Mouse (Mus musculus) liver, postnatal 0 days (tissue): ENCODE measurements around the gene Pgs1. TPM values are rescaled to one million over a fixed set of nuclear protein-coding genes. Genes with fewer than 3 reads are reported as not detected.

Source experiments
- ATAC-seq: fragments of 200-750 bp; cut with Nextera tagmentation; 2 replicates; pipeline ENCODE4 v1.8.0; 2017; ENCODE audit warnings: mild to moderate bottlenecking, moderate library complexity
- DNase-seq: peaks from one replicate; pipeline ENCODE4 v3.0.0-alpha.2; 2016
- H3K27ac ChIP-seq: fragments of 300-500 bp; sonication (generic); 2 replicates; pipeline ENCODE4 v1.5.1; 2014; ENCODE audit warnings: antibody characterized with exemption, moderate library complexity, mild to moderate bottlenecking, low read depth
- H3K27me3 ChIP-seq: fragments of 300-500 bp; sonication (generic); 2 replicates; pipeline ENCODE4 v1.6.1; 2014; ENCODE audit warnings: low read length, control low read depth, mixed read lengths; ENCODE audit not compliant: insufficient read depth
- H3K36me3 ChIP-seq: fragments of 300-500 bp; sonication (generic); replicated peaks from 2 replicates; pipeline ENCODE4 v1.6.1; 2014; ENCODE audit warnings: mild to moderate bottlenecking, control low read depth, low read length, moderate library complexity, mixed read lengths; ENCODE audit not compliant: insufficient read depth
- H3K4me1 ChIP-seq: fragments of 300-500 bp; sonication (generic); 2 replicates; pipeline ENCODE4 v1.6.1; 2014; ENCODE audit warnings: antibody characterized with exemption, mild to moderate bottlenecking, control low read depth; ENCODE audit not compliant: insufficient read depth
- H3K4me2 ChIP-seq: fragments of 300-500 bp; sonication (generic); 2 replicates; pipeline ENCODE4 v1.6.1; 2014; ENCODE audit warnings: low read depth, mild to moderate bottlenecking, low read length, moderate library complexity, mixed read lengths
- H3K4me3 ChIP-seq: fragments of 300-500 bp; sonication (generic); 2 replicates; pipeline ENCODE4 v1.5.1; 2014; ENCODE audit warnings: low read depth, low read length
- H3K9ac ChIP-seq: fragments of 300-500 bp; sonication (generic); replicated peaks from 2 replicates; pipeline ENCODE4 v1.6.1; 2014; ENCODE audit warnings: mild to moderate bottlenecking, moderate library complexity
- H3K9me3 ChIP-seq: fragments of 300-500 bp; sonication (generic); 2 replicates; pipeline ENCODE4 v1.6.1; 2016; ENCODE audit warnings: mild to moderate bottlenecking, control low read depth, low read length, mixed read lengths
- CTCF ChIP-seq: sonication (generic); IDR thresholded peaks from 2 replicates; pipeline ENCODE4 v1.5.1; 2016; ENCODE audit warnings: antibody characterized with exemption, low read depth
- EP300 ChIP-seq: IDR thresholded peaks from 2 replicates; pipeline ENCODE4 v1.6.1; 2016; ENCODE audit warnings: antibody characterized with exemption, low read depth, mild to moderate bottlenecking
- WGBS: fragments of 180-500 bp; shearing (Covaris S2); extraction: QIAGEN DNeasy Blood & Tissue Kit; methylation state at CpG from one replicate; pipeline ENCODE4 v1.1.7; 2014; ENCODE audit not compliant: insufficient replicate concordance; 5-methylcytosine and 5-hydroxymethylcytosine counted together
- polyA plus RNA-seq: library from polyadenylated mRNA; unstranded; fragments of >200 nt; fragmentation: Nextera tagmentation; extraction: Ambion mirVana; gene quantifications from 2 replicates; pipeline ENCODE4 v1.2.1, GENCODE M21; 2015

The Pgs1 gene
- polyA plus RNA-seq, 1 experiment from 2014 or later = 10.1 TPM

DNA sequence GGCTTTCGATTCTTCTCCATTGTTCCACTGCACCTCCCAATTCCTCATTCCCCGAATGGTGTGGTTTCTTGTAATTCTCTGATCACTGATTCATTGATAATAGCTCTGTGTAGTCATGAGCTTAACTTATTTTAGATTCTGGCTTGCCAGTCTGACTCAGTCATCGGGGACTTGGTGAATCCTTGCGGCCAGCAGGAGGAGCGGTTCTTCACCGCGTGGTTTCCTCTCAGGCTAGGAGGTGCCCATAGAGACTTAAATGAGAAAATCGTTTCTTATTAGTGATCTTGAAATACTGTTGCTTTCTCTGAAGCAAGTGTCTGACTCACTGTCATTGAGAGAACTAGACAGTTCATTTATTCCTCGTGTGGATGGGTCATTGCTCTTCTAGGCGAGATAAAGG lies 3.8 kb downstream of the Pgs1 start:
- 22% methylated on average over 10 of the region's 10 CpGs for WGBS
- DNase-seq = no peak

DNA sequence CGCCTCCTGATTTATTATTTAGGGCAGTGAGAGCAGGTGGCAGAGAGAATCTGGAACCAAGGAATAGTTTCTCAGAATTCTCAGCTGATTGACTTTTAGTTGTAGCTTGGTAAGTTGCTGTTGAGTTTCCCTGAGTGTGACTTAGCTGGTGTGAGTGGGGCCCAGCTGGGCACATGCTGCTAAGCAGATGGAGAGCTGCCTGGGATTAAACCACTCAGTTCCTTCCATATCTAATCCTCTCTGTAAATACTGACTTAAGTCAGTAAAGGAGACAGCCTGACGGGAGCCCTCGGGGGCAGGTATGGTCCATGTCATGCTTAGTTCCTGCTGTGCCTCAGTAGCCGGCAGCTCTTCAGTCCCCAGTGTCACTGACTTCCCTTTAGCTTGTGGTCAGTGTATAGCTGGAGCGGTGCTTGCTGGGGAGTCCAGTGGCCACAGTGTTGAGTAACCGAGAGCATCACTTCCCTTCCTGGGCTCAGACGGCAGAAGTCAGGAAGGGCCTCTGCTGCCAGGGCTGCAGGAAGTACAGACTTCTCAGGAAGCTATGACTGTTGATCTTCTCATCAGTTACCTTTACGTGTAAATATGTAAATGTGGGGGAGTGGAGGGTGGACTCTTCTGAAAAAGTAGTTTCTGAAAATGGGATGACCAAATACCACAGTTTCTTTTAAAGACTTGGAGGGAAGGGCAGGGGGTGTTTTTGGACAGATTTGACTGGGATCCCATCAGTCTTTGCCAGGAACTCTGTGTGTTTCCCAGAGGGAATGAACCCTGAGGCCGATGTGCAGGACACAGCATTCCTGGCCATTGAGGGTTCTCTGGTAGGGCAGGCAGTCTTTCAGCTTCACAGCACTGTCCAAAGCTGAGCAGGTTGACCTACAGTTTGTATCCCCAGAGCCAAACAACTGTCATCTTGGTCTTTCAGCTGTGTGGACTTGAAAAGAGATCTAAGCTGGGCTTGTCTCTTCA lies 5.7 kb downstream of the Pgs1 start:
- peak; percentile 70 for DNase-seq
- TF ChIP-seq EP300 (peak; percentile 62; the same call in 1 of the 2 replicates), CTCF (no peak)

More for the DNA sequence above, 3.8 kb downstream of the Pgs1 start:
- Histone ChIP-seq H3K9ac (peak overlapping the region; percentile 53), H3K4me1 (peaks cover 78% of the 10 kb centered on the region), H3K27ac (peak overlapping the region; percentile 81), H3K27me3 (no peaks in the 10 kb centered on the region), H3K36me3 (0 out of 2 replicates have a peak, but pooled peaks cover 2% of the 10 kb centered on the region), H3K9me3 (no peaks in the 10 kb centered on the region), H3K4me3 (peak overlapping the region; percentile 11; the same call in 1 of the 2 replicates), H3K4me2 (peak overlapping the region; percentile 59)
- ATAC-seq = no peak
- TF ChIP-seq CTCF = peak; percentile 47
- TF ChIP-seq EP300 = no peak

DNA sequence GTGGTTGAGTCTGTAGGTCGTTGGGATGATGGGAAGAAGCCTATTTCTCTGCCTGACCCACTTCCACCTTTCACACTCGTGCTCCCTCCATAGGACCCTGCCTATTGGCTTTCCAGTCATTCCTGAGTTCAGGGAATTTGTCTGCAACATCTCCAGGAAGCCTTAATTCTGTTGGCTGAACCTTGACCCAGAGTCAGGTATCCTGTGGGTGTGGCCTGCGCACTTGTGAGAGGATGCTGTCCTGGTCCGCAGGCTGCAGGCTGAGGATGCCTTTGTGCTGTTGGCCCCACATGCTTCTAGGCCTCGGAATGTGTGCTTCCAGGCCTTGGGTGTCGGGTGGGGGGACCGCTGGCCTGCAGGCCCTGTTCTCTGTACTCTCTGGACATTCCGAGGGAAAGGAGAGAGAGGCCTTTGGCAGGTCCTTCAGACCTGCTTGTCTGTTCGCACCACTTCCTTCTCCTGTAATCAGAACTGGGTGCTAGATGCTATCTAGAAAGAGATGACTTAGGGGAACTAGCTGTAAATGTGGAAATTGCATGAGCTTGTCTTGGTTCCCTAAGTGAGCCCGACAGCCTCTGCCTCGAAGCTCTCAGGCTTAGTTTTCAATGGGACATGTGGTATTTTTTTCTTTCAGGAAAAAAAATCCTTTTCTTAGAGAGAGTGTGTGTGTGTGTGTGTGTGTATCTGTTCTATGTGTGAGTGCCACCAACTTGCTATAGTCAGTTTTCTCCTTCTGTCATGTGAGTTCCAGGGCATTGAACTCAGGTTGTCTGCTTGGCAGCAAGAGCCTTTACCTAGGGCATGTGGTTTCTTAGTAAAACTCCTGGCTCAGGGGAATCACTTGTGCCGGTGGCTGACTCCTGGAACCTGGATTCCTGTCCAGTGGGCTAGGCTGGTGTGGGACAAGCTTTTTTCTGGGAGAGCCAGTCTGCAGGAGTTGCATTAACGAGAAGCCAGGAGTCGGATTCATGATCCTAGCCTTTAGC lies 7.4 kb downstream of the Pgs1 start:
- no peaks in the 10 kb centered on the region for H3K27me3 ChIP-seq
- H3K4me2 ChIP-seq = peak overlapping the region; percentile 4; the same call in 1 of the 2 replicates
- H3K36me3 ChIP-seq = 0 out of 2 replicates have a peak, but pooled peaks cover 6% of the 10 kb centered on the region
- H3K4me3 ChIP-seq = no peak overlapping the region
- TF ChIP-seq CTCF (no peak), EP300 (no peak)
- peak overlapping the region; percentile 81 for H3K27ac ChIP-seq
- 51% methylated on average over 14 of the region's 14 CpGs for WGBS
- peaks cover 69% of the 10 kb centered on the region for H3K4me1 ChIP-seq
- no peak overlapping the region for H3K9ac ChIP-seq
- no peaks in the 10 kb centered on the region for H3K9me3 ChIP-seq
- DNase-seq (no peak), ATAC-seq (no peak)

More for the DNA sequence above, 5.7 kb downstream of the Pgs1 start:
- Histone ChIP-seq H3K4me2 (no peak overlapping the region), H3K4me3 (no peak overlapping the region), H3K27me3 (no peaks in the 10 kb centered on the region), H3K27ac (peak overlapping the region; percentile 81), H3K9ac (peak overlapping the region; percentile 38; the same call in 1 of the 2 replicates), H3K4me1 (peaks cover 80% of the 10 kb centered on the region), H3K36me3 (0 out of 2 replicates have a peak, but pooled peaks cover 2% of the 10 kb centered on the region), H3K9me3 (no peaks in the 10 kb centered on the region)
- WGBS = 36% methylated on average over 9 of the region's 9 CpGs
- peak; percentile 50 for ATAC-seq

DNA sequence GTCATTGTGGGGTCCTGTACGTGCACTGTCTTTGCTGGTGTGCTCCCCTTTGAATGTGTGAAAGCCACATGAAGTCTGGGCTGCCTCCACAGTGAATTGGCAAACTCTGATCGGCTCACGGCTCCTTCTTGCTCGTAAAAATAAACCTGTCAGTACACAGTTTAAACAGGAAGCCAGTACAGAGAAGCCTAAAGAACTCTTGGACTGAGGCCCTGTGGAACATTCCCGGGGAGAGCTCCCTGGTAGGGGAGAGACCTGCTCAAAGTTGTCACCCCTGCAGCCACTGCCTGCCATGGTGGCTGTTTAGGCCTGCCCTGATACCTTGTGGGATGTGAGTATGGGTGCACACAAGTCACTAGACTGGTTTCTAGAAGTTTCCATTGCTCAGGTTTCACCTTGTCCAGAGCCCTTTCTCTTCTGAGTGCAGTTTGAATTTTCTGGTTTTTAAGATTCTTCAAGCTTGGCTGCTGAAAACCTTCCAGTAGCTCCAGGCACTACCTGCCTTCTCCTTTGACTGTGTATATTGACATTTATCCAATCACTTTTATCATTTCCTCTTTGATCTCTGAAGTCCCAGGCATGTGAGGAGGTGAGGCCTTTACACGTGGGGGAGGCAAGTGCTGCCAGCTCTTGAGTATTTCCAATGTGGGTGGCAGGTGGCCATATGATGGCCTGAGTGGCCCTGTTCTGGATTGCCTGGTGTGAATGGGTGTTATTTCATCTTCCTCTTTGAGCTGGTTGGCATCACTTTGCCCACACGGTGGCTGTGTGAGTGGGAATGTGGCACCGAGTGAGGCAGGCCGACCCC lies 8.4 kb downstream of the Pgs1 start:
- H3K27ac ChIP-seq = peak overlapping the region; percentile 7; the same call in 1 of the 2 replicates
- TF ChIP-seq EP300 = no peak
- no peak for TF ChIP-seq CTCF
- no peak overlapping the region for H3K4me2 ChIP-seq
- no peak overlapping the region for H3K9ac ChIP-seq
- H3K4me3 ChIP-seq = no peak overlapping the region
- H3K36me3 ChIP-seq = 0 out of 2 replicates have a peak, but pooled peaks cover 8% of the 10 kb centered on the region
- DNase-seq = no peak
- ATAC-seq = no peak
- H3K9me3 ChIP-seq = no peaks in the 10 kb centered on the region
- H3K4me1 ChIP-seq = peaks cover 60% of the 10 kb centered on the region
- WGBS = 48% methylated on average over 9 of the region's 9 CpGs
- H3K27me3 ChIP-seq = no peaks in the 10 kb centered on the region

DNA sequence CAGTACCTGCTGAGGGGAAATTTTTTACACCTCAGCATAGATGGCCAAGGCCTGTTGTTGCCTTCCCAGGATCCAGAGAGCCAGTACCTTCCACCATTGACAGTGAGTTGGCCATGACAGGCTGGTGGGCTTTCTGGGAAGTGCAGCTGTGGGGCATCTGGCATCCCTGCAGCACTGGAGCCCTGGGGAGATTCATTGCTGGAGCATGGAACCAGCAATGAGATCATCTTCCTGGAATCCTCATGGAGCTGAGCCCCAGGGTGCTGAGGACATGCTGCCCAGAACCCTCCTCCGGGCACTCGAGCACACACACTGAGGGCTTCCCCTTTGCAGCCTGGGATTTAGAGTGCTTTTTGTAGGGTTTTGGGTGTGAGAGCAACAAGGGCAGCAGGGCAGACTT lies 9.2 kb downstream of the Pgs1 start:
- H3K4me3 ChIP-seq = no peak overlapping the region
- H3K9me3 ChIP-seq = no peaks in the 10 kb centered on the region
- 0 out of 2 replicates have a peak overlapping the region, but pooled peaks have one; percentile 21 for H3K9ac ChIP-seq
- no peaks in the 10 kb centered on the region for H3K27me3 ChIP-seq
- peaks cover 55% of the 10 kb centered on the region for H3K4me1 ChIP-seq
- H3K4me2 ChIP-seq = no peak overlapping the region
- no peak overlapping the region for H3K27ac ChIP-seq
- 58% methylated on average over 2 of the region's 2 CpGs for WGBS
- TF ChIP-seq EP300 = no peak
- no peak for TF ChIP-seq CTCF
- H3K36me3 ChIP-seq = peaks cover 6% of the 10 kb centered on the region; the same call in 1 of the 2 replicates
- ATAC-seq = no peak
- no peak for DNase-seq
